Mouse (Mus musculus): ENCODE results near the gene Nme6. TPM values are rescaled to one million over a fixed set of nuclear protein-coding genes. Genes with fewer than 3 reads are reported as not detected.

Gene Nme6
- polyA plus RNA-seq (2014; fragmentation: Illumina TruSeq; extraction: RNeasy Lipid Tissue Mini Kit (QIAGEN cat#74804); ENCODE audit: low replicate concordance): 1.6 TPM

DNA sequence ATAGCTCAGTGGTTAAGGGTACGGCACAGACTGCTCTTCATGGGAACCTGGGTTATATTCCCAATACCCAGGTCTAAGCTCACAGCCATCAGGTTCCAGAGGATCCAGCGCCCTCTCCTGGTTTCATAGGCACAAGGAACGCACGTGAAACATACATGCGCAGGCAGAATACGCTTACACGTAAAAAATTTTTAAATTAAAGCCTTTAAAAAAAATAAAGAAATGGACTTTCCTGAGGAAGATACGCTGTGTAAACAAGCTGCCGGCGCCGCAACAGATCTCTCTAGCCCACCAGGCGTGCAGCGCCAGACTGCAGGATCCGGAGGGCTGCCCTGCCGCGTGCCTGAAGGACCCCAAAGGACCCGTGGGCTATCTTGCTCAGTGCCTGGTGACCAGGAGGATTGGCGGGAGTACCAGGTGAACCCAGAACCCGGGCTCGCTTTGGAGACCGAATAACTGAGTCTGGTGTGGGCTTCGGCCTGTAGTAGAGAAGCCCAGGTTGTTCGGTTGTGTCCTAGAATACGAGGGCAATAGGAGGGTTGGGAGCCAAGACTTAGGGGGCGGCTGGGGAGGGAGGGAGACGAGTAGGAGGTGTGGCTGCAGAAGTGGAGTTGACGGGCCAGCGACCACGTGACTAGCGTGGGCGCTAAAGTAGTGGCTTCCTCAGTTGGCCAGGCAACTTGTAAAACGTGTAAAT, at the start of gene Nme6:
Nme6 (plus strand) TSS at position 359 of the 697 bp plus-strand sequence.

DNA sequence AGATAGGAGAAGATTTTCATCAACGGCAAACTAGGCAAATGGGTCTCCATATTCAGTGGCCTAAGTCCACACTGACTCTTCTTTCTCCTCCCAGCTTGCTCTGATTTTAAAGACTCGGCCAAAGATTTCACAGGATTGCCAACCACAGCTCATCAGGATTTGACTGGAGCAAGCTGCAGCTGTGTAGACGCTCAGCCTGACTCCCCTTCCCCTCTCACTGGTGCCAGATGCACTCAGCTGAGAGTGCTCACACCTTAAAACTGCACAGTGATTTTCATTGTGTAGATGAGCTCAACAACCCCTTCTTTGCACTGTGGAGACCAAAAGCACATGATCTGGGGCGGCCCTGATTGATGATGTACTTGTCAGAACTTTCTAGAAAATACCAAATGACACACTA, 42.0 kb upstream of the Nme6 start, which contains the start of gene Fbxw27:
Fbxw27 (minus strand) TSS at position 101 of the 400 bp plus-strand sequence.

DNA sequence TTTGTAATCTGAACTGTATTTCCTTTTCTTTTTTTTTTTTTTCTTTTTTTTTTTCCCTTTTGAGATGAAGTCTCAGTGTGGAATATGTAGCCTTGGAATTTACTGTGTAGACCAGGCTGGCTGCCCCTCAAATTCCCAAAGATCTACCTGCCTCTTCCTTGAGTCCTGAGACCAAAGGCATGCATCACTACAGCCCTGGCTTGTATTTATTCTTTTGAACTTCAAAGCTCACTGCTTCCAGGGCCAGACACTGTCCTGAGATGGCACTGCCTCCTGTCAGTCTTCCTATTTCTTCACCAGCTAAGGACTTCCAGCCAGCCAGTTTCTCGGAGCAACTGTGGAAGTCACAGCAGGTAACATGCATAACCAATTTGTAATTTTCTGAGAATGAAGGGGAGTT, 20.6 kb upstream of the Nme6 start, which contains the start of gene Spink8:
Spink8 (plus strand) TSS at position 301 of the 400 bp plus-strand sequence.

GRCm38 (mm10) chr9:109849312-109849758, 16.8 kb downstream of the Nme6 start, which contains the start of gene Camp:
Gene Camp, minus strand, starts transcription at chr9:109849617.

DNA sequence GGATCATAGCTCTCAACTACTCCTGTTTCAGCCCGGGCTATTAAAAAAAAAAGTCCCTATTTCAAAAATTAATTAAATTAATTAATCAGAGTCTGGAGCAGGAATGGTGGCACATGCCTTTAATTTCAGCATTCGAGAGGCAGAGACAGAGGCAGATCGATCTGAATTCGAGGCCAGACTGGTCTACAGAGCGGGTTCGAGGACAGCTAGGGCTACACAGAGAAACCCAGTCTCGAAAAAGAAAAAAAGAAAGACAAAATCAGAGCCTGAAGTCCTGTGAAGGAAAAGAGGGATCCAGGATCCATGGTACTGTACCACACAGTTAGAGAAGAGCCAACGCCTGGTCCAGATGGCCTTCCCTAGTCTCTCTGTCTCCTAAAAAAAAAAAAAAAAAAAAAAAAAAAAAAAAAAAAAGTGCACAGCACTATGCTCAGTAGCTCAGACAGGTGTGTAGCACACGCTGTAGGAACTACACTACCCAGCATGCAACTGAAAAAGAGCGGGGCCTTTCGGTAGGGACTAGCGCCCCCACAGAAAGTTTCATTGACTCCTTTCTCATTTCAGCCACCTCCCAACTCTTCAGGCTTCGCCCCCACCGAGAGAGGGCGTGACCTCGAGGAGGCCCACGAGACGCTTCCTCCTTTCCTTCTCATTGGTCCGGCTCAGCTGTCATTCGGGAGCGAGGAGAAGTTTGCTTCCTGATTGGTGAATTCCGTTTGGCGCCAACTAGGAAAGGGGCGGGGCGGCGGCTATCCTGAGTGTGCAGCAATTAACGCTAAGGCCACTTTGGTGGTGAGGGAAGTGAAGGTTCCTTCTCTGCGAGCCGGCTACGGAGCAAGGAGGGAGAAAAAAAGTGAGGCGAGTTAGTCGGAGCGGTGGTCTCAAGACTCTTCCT, 42.5 kb downstream of the Nme6 start, which contains the start of gene Cdc25a:
Cdc25a (plus strand) TSS at position 783 of the 895 bp plus-strand sequence.

Other genes with a start within 250 kb of the Nme6 start
- not detected for gene Fbxw24, start 206.7 kb upstream of the Nme6 start, polyA plus RNA-seq (2014; fragmentation: Illumina TruSeq; extraction: RNeasy Lipid Tissue Mini Kit (QIAGEN cat#74804); ENCODE audit: low replicate concordance)
- gene Fbxw25, start 168.1 kb upstream of the Nme6 start, polyA plus RNA-seq (2014; fragmentation: Illumina TruSeq; extraction: RNeasy Lipid Tissue Mini Kit (QIAGEN cat#74804); ENCODE audit: low replicate concordance): not detected
- gene Fbxw18, start 130.0 kb upstream of the Nme6 start, polyA plus RNA-seq (2014; fragmentation: Illumina TruSeq; extraction: RNeasy Lipid Tissue Mini Kit (QIAGEN cat#74804); ENCODE audit: low replicate concordance): not detected
- gene Fbxw26, start 86.7 kb upstream of the Nme6 start, polyA plus RNA-seq (2014; fragmentation: Illumina TruSeq; extraction: RNeasy Lipid Tissue Mini Kit (QIAGEN cat#74804); ENCODE audit: low replicate concordance): not detected
- gene Fbxw27, start 42.1 kb upstream of the Nme6 start, polyA plus RNA-seq (2014; fragmentation: Illumina TruSeq; extraction: RNeasy Lipid Tissue Mini Kit (QIAGEN cat#74804); ENCODE audit: low replicate concordance): not detected
- gene Spink8, start 20.5 kb upstream of the Nme6 start, polyA plus RNA-seq (2014; fragmentation: Illumina TruSeq; extraction: RNeasy Lipid Tissue Mini Kit (QIAGEN cat#74804); ENCODE audit: low replicate concordance): not detected
- not detected for gene Camp, start 16.9 kb downstream of the Nme6 start, polyA plus RNA-seq (2014; fragmentation: Illumina TruSeq; extraction: RNeasy Lipid Tissue Mini Kit (QIAGEN cat#74804); ENCODE audit: low replicate concordance)
- 54.8 TPM for gene Cdc25a, start 42.8 kb downstream of the Nme6 start, polyA plus RNA-seq (2014; fragmentation: Illumina TruSeq; extraction: RNeasy Lipid Tissue Mini Kit (QIAGEN cat#74804); ENCODE audit: low replicate concordance)
- gene Map4, start 98.7 kb downstream of the Nme6 start, polyA plus RNA-seq (2014; fragmentation: Illumina TruSeq; extraction: RNeasy Lipid Tissue Mini Kit (QIAGEN cat#74804); ENCODE audit: low replicate concordance): 18.3 TPM

All from small intestine, adult 10 weeks (tissue).